Mouse (Mus musculus) inflammation-experienced regulatory T-cells (primary cell): ENCODE measurements around the gene Prkx. TPM values are rescaled to one million over a fixed set of nuclear protein-coding genes. Genes with fewer than 3 reads are reported as not detected.

Source experiments
- polyA plus RNA-seq, 2 experiments: library from polyadenylated mRNA; unstranded; fragments of 100-300 nt; shearing (Covaris generic); gene quantifications; one replicate each; pipeline ENCODE4 v1.2.1; 2017

Gene Prkx
- 10 to 100 TPM; 37.7 to 81.4 TPM for polyA plus RNA-seq

DNA sequence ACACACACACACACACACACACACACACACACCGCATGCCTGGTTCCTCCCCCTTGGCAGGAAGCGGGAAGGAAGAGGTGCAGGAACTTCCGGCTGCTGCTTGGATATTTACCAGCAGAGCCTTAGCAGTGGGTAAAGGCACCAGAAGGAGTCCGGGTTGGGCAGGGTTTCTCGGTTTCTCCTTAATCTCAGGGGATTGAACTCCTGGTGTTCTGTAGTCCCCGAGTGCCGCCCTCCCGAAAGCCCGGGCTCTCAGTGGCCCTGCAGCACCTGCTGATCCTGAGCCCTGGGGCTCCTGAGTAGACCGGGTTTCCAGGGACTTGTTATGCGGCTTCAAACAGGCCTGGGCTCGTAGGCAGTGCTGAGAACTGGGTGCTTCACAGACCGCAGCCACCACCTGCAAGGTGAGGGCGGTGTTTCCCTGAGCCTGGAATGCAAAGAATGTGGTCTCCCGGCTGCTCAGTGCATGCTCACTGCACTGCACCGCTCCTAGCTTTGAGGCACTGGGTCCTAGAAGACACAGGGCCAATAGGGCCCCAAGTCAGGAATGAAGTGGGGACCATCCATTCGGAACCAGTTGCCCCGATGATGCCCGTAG lies at the start of gene Prkx:
Gene Prkx (minus strand): TSS at position 41 of the 598 bp plus-strand sequence.

Other genes with a start within 250 kb of the Prkx start
- not detected for gene Pbsn, start 57.3 kb upstream of the Prkx start, polyA plus RNA-seq
- not detected for gene Gm14744, start 68.5 kb upstream of the Prkx start, polyA plus RNA-seq
- gene 5430402E10Rik, start 128.8 kb upstream of the Prkx start, polyA plus RNA-seq: not detected